Mouse (Mus musculus) limb, embryonic 15.5 days (tissue): ENCODE measurements around the gene Npc1l1. TPM values are rescaled to one million over a fixed set of nuclear protein-coding genes. Genes with fewer than 3 reads are reported as not detected.
"Not testable (repeated sequence)": the region's sequence is repeated elsewhere in the genome, so short reads cannot be mapped to it uniquely, and the experiment has no call there.

Source experiments
- ATAC-seq: fragments of 200-750 bp; cut with Nextera tagmentation; 2 replicates; pipeline ENCODE4 v1.8.0; 2017; ENCODE audit warnings: low read depth, moderate TSS enrichment; ENCODE audit not compliant: insufficient number of reproducible peaks, low FRiP score, low TSS enrichment
- H3K27ac ChIP-seq: fragments of 300-500 bp; sonication (generic); 2 replicates; pipeline ENCODE4 v1.5.1; 2015; ENCODE audit warnings: moderate library complexity, mild to moderate bottlenecking, inconsistent platforms
- H3K27me3 ChIP-seq: fragments of 300-500 bp; sonication (generic); 2 replicates; pipeline ENCODE4 v1.6.1; 2015; ENCODE audit warnings: inconsistent platforms
- H3K36me3 ChIP-seq: fragments of 300-500 bp; sonication (generic); 2 replicates; pipeline ENCODE4 v1.6.1; 2015; ENCODE audit warnings: inconsistent platforms
- H3K4me1 ChIP-seq: fragments of 300-500 bp; sonication (generic); 2 replicates; pipeline ENCODE4 v1.6.1; 2015; ENCODE audit warnings: inconsistent platforms
- H3K4me2 ChIP-seq: fragments of 300-500 bp; sonication (generic); 2 replicates; pipeline ENCODE4 v1.6.1; 2015; ENCODE audit warnings: mild to moderate bottlenecking, inconsistent platforms
- H3K4me3 ChIP-seq: fragments of 300-500 bp; sonication (generic); 2 replicates; pipeline ENCODE4 v1.5.1; 2015; ENCODE audit warnings: mild to moderate bottlenecking, inconsistent platforms
- H3K9ac ChIP-seq: fragments of 300-500 bp; sonication (generic); 2 replicates; pipeline ENCODE4 v1.6.1; 2015; ENCODE audit warnings: inconsistent platforms
- H3K9me3 ChIP-seq: fragments of 300-500 bp; sonication (generic); 2 replicates; pipeline ENCODE4 v1.6.1; 2016; ENCODE audit warnings: inconsistent platforms
- WGBS: fragments of 180-500 bp; shearing (Covaris S2); methylation state at CpG from one replicate; pipeline ENCODE4 v1.1.7; 2015; 5-methylcytosine and 5-hydroxymethylcytosine counted together
- polyA plus RNA-seq: library from polyadenylated mRNA; unstranded; fragments of >200 nt; fragmentation: Nextera tagmentation; extraction: Ambion mirVana; gene quantifications from 2 replicates; pipeline ENCODE4 v1.2.1, GENCODE M21; 2015

The Npc1l1 gene
- 0.07 and 0.13 TPM in 2 replicates for polyA plus RNA-seq

- no peak within 1 kb of the TSS for H3K4me3 ChIP-seq
- WGBS: 83% methylated on average over 7 of the region's 7 CpGs
- no peak for ATAC-seq
- H3K27me3 ChIP-seq: no peaks in the 10 kb centered on the region
- no peaks in the 10 kb centered on the region for H3K4me1 ChIP-seq
- H3K27ac ChIP-seq: no peak within 1 kb of the TSS
- H3K4me2 ChIP-seq: no peak within 1 kb of the TSS
- no peaks in the 10 kb centered on the region for H3K36me3 ChIP-seq
- H3K9ac ChIP-seq: no peak within 1 kb of the TSS
- H3K9me3 ChIP-seq: no peaks in the 10 kb centered on the region
Observed at GRCm38 (mm10) chr11:6230012-6230411, at the start of gene Npc1l1. TSS of gene Npc1l1 (minus strand) at chr11:6230143.

GRCm38 (mm10) chr11:6276466-6276865, 46.5 kb upstream of the Npc1l1 start:
- WGBS: 79% methylated on average over 3 of the region's 3 CpGs
- Histone ChIP-seq H3K27me3 (no peaks in the 10 kb centered on the region), H3K9ac (no peak overlapping the region), H3K36me3 (peaks cover 8% of the 10 kb centered on the region), H3K9me3 (peaks cover 4% of the 10 kb centered on the region; the same call in 1 of the 2 replicates), H3K4me1 (peaks cover 14% of the 10 kb centered on the region), H3K27ac (no peak overlapping the region), H3K4me2 (no peak overlapping the region), H3K4me3 (no peak overlapping the region)
- no peak for ATAC-seq

- WGBS: 28% methylated on average over 7 of the region's 7 CpGs
- Histone ChIP-seq H3K4me1 (peaks cover 14% of the 10 kb centered on the region), H3K9me3 (no peaks in the 10 kb centered on the region), H3K9ac (peak overlapping the region; percentile 90), H3K4me3 (peak overlapping the region; percentile 80), H3K4me2 (peak overlapping the region; percentile 81), H3K27ac (peak overlapping the region; percentile 47; the same call in 1 of the 2 replicates), H3K36me3 (peaks cover 18% of the 10 kb centered on the region), H3K27me3 (no peaks in the 10 kb centered on the region)
- no peak for ATAC-seq
Observed at GRCm38 (mm10) chr11:6275094-6275484, 45.1 kb upstream of the Npc1l1 start.

GRCm38 (mm10) chr11:6274387-6275093, 44.6 kb upstream of the Npc1l1 start, which contains the start of gene Tmed4:
TSS of gene Tmed4 (minus strand) at chr11:6274870.
- Histone ChIP-seq H3K36me3 (peaks cover 18% of the 10 kb centered on the region), H3K9me3 (no peaks in the 10 kb centered on the region), H3K4me3 (peak within 1 kb of the TSS; percentile 80), H3K27me3 (no peaks in the 10 kb centered on the region), H3K27ac (peak within 1 kb of the TSS; percentile 47; the same call in 1 of the 2 replicates), H3K4me2 (peak within 1 kb of the TSS; percentile 81), H3K9ac (peak within 1 kb of the TSS; percentile 90), H3K4me1 (peaks cover 14% of the 10 kb centered on the region)
- 1% methylated on average over 39 of the region's 39 CpGs for WGBS
- ATAC-seq: peak; percentile 93

- WGBS: 58% methylated on average over 11 of the region's 11 CpGs
- Histone ChIP-seq H3K9me3 (no peaks in the 10 kb centered on the region), H3K27ac (no peak overlapping the region)
Observed at GRCm38 (mm10) chr11:6273607-6274006, 43.7 kb upstream of the Npc1l1 start.

DNA sequence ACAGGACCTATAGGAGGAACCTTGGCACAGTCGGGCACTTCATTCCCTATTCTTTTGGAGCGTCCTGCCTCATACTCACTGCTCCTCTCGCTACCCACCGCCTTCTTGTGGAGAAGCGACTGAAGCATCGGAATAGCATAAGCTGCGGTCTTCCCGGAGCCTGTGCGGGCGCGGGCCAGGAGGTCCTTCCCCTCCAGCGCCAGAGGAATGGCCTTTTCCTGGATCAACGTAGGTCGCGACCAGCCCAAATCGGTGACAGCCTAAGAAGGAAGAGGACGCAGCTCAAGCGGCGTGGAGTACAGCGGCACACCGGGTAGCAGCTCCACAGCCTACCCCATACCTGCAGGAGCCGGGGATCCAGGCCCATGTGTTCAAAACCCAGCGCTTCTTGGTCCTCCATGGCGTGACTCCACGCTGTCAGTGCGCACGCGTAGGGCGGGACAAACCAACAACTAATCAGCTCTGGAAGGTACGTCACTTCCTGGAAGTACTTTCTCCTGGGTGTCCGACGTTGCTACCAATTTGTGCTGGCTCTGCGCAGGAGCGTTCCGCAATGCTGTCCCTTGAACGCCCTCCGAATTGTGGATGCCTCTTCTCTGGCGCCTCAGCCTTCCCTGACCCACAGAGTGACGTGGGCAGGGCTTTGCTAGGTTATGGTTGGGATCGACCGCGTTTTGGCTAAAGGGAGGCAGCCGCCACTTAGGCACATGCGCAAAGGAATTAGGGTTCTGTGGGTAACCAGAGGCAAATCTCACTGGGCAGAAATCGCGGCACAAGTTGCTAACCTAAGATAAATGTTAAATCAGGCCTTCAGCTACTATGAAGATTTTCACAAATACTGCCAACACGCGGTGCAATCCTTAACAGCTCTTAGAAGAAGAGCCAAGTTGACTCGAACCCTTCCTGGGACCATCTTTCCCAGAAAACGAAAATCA, 37.6 kb upstream of the Npc1l1 start, which contains the start of gene Ddx56:
Ddx56 (minus strand) TSS at position 453 of the 935 bp plus-strand sequence.
- Histone ChIP-seq H3K36me3 (peaks cover 53% of the 10 kb centered on the region), H3K4me1 (peaks cover 8% of the 10 kb centered on the region), H3K4me2 (peak within 1 kb of the TSS; percentile 84), H3K9ac (peak within 1 kb of the TSS; percentile 70), H3K4me3 (peak within 1 kb of the TSS; percentile 76), H3K27me3 (no peaks in the 10 kb centered on the region), H3K27ac (peak within 1 kb of the TSS; percentile 93), H3K9me3 (no peaks in the 10 kb centered on the region)
- WGBS: 2% methylated on average over 50 of the region's 50 CpGs
- ATAC-seq: peak; percentile 93

More at GRCm38 (mm10) chr11:6273607-6274006, 43.7 kb upstream of the Npc1l1 start:
- Histone ChIP-seq H3K4me2 (peak overlapping the region; percentile 81), H3K36me3 (peaks cover 18% of the 10 kb centered on the region), H3K4me1 (peaks cover 14% of the 10 kb centered on the region), H3K9ac (peak overlapping the region; percentile 90), H3K4me3 (peak overlapping the region; percentile 80), H3K27me3 (no peaks in the 10 kb centered on the region)
- ATAC-seq: no peak

DNA sequence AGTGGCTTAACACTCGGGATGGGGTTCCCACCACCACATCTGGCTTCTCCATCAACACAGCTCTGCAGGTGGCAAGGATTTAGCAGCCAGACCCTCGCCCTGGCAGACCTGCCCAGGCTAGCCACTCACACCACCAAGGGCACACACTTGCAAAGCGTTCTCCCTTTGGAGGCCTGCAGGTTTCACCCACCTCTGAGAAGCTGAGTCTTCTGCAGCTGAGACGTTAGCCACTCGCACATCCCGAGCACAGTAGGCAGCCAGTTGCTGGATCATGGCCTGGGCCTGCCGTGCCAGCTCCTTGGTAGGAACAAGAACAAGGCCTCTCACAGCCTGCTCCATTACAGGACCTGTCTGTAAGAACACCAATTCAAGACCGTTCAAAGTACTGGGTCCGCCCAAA, 36.7 kb upstream of the Npc1l1 start:
- Histone ChIP-seq H3K36me3 (peaks cover 57% of the 10 kb centered on the region), H3K4me1 (peaks cover 8% of the 10 kb centered on the region), H3K9ac (peak overlapping the region; percentile 70), H3K27ac (no peak overlapping the region), H3K4me2 (peak overlapping the region; percentile 84), H3K27me3 (no peaks in the 10 kb centered on the region), H3K4me3 (peak overlapping the region; percentile 76), H3K9me3 (no peaks in the 10 kb centered on the region)
- no peak for ATAC-seq
- WGBS: 64% methylated on average over 9 of the region's 9 CpGs

DNA sequence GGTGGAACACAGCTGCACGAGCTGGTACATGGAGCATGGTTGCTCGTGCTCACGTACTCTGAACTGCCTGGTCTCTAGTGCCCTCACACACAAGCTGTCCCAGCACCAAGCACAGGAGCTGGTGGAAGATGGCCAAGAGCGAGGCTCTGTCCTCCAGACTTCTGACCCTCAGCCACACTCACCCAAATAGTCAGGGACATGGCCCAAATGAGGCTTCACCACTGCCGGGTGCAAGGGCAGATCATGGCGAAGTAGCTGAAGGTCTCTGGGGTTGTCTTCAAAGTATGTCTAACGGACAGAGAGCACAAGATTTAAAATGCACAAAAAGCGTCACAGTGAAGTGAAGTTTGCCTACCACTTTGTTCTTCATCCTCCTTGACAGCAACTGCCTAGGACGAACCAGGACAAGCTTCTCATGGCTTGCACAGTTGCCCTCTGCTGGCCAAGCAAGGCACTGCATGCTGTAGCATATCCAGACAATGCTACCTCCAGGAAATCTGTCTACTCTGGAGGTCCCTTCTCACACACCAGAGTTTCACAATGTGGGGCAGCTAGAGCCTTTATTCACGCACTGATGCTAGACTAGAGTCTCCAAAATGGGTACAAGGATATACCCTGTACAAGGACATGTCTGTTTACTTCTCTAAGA, 31.6 kb upstream of the Npc1l1 start:
- no peak overlapping the region for H3K4me2 ChIP-seq
- H3K9ac ChIP-seq: no peak overlapping the region
- H3K4me1 ChIP-seq: peaks cover 3% of the 10 kb centered on the region
- peaks cover 89% of the 10 kb centered on the region for H3K36me3 ChIP-seq
- H3K27ac ChIP-seq: no peak overlapping the region
- 76% methylated on average over 10 of the region's 10 CpGs for WGBS
- ATAC-seq: no peak
- no peak overlapping the region for H3K4me3 ChIP-seq
- H3K27me3 ChIP-seq: no peaks in the 10 kb centered on the region
- no peaks in the 10 kb centered on the region for H3K9me3 ChIP-seq

- no peaks in the 10 kb centered on the region for H3K4me1 ChIP-seq
- no peak overlapping the region for H3K9ac ChIP-seq
- H3K4me2 ChIP-seq: no peak overlapping the region
- H3K4me3 ChIP-seq: no peak overlapping the region
- peaks cover 71% of the 10 kb centered on the region for H3K36me3 ChIP-seq
- ATAC-seq: no peak
- no peaks in the 10 kb centered on the region for H3K27me3 ChIP-seq
- H3K9me3 ChIP-seq: no peaks in the 10 kb centered on the region
- WGBS: 90% methylated on average over 7 of the region's 7 CpGs
- no peak overlapping the region for H3K27ac ChIP-seq
Observed at GRCm38 (mm10) chr11:6259413-6259812, 29.5 kb upstream of the Npc1l1 start.

GRCm38 (mm10) chr11:6256490-6257072, 26.6 kb upstream of the Npc1l1 start:
- ATAC-seq: peak; percentile 30; the same call in 1 of the 2 replicates

DNA sequence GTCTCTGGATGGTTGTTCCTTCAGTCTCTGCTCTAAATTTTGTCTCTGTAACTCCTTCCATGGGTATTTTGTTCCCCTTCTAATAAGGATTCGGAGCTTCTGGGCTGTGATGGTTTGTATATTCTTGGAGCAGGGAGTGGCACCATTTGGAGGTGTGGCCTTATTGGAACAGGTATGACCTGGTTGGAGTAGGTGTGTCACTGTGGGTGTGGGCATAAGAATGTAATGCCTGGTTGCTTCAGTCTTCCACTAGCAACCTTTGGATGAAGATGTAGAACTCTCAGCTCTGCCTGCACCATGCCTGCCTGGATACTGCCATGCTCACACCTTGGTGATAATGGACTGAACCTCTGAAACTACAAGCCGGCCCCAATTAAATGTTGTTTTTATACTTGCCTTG, 24.7 kb upstream of the Npc1l1 start:
- H3K4me2 ChIP-seq, H3K4me3 ChIP-seq, H3K9me3 ChIP-seq, H3K27me3 ChIP-seq, H3K9ac ChIP-seq, H3K4me1 ChIP-seq, H3K27ac ChIP-seq, ATAC-seq: not testable (repeated sequence)
- 91% methylated on average over 2 of the region's 2 CpGs for WGBS
- peaks cover 23% of the 10 kb centered on the region for H3K36me3 ChIP-seq

More at GRCm38 (mm10) chr11:6256490-6257072, 26.6 kb upstream of the Npc1l1 start:
- no peak overlapping the region for H3K9ac ChIP-seq
- 65% methylated on average over 6 of the region's 6 CpGs for WGBS
- H3K27me3 ChIP-seq: no peaks in the 10 kb centered on the region
- H3K4me2 ChIP-seq: no peak overlapping the region
- no peaks in the 10 kb centered on the region for H3K4me1 ChIP-seq
- no peak overlapping the region for H3K4me3 ChIP-seq
- no peak overlapping the region for H3K27ac ChIP-seq
- peaks cover 43% of the 10 kb centered on the region for H3K36me3 ChIP-seq
- H3K9me3 ChIP-seq: no peaks in the 10 kb centered on the region
